Mouse (Mus musculus) gastrocnemius, adult 8-10 months (tissue): ENCODE measurements around the gene 5530401A14Rik. TPM values are rescaled to one million over a fixed set of nuclear protein-coding genes. Genes with fewer than 3 reads are reported as not detected.

Experiments
- DNase-seq, 2 experiments: peaks; one replicate each; pipeline ENCODE4 v3.0.0; 2022; ENCODE audit warnings: low spot score in 2 of 2
- total RNA-seq, 4 experiments: library from RNA; stranded (reverse); gene quantifications; 2 replicates each; pipeline ENCODE4 v1.2.4; 2022

The 5530401A14Rik gene
- total RNA-seq, result under 1 TPM in 3 of 4 experiments, not detected in 1; 0.12 to 0.13 (median 0.12) TPM

- no peak for DNase-seq
Measured at GRCm38 (mm10) chr11:81860250-81860972, at the start of gene 5530401A14Rik. TSS of gene 5530401A14Rik (plus strand) at chr11:81860673.

DNA sequence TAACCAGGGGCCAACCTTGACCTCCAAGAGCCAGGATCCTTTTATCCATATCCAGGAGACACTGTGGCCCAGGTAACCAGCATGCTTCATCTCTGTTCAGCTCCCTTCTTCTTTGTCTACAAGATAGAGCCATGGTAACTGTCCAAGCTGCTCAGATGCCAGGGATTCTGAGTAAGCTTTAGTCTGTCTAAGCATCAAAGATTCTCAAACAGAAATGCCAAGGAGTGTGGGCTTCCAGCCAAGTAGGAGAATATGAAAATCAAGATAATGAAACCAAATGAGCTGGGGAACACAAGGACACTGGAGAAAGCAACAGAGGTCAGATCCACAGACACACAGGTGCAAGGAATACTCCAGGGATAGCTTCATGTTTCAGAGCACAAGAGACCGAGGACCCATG is 45.7 kb upstream of the 5530401A14Rik start:
- no peak for DNase-seq

DNA sequence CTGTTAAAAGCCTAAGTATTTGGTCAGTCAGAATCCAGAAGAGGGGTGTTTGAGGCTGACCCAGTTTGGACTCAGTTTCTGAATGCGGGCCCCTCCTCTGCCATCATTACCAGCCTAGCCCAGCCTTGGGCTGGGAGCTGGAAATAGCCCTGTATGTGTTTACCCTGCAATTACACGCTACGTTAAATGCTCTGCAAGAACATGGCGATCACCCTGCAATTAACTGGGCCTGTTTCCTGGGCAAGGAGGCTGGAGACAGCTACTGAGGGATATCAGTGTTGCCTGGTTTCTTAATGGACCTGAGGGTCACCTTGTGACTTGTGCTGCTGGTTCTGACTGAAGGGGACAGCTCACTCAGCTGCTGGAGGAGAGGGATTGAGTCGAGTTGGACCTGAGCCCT is 43.9 kb upstream of the 5530401A14Rik start:
- no peak for DNase-seq

DNA sequence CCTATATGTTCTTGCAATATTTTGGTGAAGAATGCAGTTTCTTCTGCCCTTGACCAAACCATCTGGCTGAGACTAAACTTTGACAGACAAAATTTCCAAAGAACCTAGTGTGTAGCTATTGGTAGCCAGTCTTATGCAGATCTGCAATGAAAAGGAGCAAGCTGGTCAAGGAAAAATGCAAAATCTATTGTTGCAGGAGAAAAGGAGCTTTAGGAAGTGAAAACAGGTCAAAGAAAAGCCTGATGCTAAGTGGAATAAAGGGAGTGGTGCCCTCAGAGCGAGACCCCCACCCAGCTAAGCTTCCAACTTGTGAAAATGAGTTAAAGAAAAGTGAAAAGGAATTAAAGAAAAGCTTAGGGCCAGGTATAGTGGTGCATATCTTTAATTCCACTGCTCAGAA is 28.1 kb upstream of the 5530401A14Rik start:
- DNase-seq, result no peak

DNA sequence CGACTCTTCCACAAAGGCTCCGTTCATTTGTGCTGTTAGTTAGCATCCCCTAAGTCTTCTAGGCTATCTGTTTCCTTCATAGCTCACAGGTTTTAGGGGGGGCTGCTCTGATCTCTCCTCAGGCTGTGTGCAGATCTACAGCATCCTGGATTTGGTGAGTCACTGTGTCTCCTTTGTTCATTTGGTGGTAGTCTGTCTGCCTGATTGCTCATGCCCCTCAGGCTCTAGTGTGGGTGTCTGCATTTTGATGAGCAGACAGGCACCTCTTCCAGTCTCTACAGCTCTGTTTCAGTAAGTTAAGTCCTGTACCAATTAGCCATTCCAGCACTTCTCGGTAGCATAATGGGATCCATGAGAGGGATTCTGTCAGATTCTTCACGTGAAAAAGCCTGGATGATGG is 22.0 kb upstream of the 5530401A14Rik start:
- DNase-seq, result no peak

DNA sequence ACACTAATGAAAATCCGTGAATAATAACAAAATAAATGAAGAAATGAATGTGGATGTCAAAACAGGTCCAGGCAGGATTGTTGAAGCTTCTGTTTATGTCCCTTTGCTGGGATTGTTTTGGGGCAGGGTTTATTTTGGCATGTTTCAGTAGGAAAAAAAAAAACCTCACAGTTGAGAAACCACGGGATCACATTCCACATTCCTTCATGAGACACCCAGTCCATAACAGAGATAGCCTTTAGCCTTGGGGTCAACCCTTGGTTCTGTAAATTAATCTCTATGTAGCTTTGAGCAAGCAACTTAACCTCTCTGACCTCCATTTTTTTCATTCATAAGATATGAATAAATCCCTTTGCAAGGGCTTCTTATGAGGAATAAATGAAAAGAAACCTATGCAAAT is 19.5 kb upstream of the 5530401A14Rik start:
- DNase-seq, result no peak

DNA sequence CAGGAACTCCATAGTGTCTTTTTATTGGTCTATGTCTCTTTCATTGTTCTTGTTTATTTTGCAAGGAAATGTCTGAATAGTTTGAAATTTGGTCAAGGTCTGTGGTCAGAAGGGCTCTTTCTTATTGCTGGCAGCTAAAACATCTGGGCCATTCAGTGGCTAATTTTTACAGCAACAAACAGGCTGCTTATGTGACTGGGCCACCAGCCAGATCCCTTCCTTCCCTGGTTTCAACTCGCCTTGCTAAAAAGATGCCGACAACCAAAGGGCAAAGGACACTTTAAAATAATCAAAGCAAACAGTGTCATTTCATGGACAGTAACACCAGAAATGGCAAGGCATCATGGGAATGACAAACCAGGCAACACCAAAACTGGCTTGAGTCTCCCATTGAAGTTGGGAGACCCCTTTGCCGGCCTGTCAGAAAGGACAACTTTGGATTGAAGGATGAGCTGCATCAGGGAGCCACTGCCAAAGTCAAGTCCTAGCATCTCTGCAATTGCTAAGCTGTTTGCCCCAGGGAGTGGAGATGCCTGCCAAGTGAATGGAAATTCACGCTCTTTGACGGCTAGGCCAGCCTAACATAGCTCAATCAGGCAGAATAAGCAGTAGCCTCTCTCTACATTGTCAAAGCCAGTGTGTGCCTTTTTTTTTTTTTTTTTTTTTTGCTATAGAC is 15.3 kb upstream of the 5530401A14Rik start:
- DNase-seq, result no peak

GRCm38 (mm10) chr11:81845686-81846036 is 14.8 kb upstream of the 5530401A14Rik start:
- DNase-seq, result no peak

- no peak for DNase-seq
Measured at GRCm38 (mm10) chr11:81847773-81848490, 12.5 kb upstream of the 5530401A14Rik start.

DNA sequence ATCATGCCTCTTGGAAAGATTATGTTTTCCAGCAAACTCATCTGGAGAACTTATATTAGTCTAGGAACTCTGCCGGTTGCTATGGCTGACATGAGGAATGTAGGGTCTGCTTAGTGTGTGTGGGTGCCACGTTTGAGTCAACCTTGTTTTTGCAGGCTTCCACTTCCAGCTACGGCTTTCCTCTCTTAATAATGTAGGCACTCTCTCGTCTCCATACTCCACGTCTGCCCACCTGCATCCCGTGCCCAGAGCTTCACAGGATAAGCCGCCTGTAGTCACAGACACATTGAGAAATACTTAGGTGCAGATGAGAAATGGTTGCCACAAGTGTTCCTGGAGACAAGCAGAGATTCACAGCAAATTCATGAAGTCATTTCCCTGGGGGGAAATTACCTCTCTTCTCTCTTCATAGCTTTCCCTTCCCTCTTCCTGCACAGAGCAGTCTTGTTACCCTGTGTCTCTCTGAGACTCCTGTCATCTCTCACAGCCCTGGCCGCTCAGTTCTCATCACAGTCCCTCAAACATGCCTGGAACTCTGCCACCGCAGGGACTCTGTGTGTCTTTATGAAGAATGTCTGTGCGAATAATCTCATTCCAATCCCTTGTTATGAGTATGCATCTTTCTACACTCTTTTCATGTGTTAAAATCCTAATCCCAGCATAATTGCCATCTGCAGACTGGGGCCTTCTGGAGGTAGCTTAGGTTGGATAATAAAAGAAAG is 5.3 kb downstream of the 5530401A14Rik start:
- no peak for DNase-seq

DNA sequence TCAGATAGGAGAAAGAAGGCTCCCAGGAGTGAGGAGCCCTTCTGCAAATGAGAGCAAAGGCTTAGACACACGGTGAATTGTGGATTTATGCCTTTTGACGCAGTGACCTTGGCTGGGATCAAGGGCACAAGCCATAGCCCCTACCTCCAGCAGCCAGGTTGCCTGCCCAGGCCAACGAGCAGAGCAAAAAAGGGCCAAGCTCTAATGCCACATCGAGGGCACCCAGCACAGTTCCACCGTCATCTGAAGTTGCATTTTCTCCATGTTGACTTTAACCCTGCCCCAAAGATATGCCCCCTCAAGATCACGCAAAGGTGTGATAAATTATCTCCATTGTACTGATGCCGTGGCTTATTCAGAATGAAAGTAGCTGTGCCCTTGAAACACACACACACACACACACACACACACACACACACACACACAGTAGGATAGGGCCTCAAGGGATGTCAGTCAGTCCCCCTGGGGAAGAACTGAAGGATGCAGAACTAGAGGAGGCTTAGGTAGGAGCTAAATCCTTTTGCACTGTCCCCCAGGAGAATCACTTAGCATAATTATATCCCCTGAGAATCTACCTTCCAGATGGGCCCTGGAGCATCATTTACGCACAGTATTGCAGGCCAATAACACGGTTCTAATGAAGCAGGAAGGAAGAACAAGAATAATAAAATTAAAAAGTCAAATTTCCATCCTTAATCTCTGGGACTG is 11.2 kb downstream of the 5530401A14Rik start:
- no peak for DNase-seq

DNA sequence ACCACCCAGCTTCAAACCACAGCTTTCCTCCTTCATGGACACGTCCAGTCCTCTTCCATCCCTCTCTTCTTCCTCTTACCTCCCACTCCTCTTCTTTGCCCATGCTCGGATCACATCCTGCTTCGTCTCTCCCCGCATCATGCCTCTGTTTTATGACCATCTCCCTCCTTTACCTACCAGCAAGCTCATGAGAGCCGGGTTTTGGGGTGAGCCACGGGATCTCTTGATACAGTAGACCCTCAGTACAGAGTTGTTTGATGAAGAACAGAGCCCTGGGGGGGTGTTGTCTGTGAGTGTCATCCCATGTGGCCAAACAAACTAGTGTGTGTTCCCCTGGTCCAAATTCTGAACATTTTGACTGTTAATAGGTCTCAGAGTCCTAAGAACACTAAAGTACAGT is 36.0 kb downstream of the 5530401A14Rik start:
- DNase-seq, result no peak

DNA sequence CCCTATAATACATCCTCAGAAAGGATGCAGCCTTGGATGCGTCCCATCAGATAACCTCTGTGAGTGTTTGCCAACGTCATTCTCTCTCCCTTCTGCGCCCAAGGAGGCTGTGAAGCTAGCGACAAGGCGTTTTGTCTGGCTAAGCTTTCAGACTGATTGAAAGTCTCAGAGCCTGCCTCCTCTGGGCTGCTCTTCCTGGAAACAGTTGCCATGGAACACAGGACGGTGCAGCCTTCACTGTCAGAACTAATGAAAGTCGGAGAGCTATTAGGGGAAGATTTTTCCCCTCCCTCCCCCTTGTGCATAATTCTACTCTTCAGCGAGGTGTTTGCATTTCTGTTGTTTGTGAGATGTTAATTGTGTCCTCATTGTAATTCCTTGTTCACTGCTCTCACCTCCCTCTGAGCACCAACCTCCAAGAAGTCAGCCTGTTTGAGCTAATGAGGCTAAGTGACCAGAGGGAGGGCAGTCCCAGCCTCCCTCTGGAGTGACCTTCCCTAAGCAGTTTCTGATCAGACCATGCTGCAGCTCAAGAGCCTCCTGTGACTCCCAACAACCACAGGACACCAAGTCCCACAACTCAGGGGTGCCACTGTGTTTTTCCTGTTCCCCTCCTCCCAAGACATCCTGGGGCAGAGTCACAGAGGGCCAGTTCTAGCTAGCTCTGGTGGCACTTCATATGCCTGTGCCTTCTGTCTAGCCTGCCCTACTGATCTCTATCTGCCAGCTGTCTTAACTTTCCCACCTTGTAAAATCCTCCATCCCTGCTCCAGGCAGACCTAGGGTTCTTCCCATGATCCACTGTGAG is 37.3 kb downstream of the 5530401A14Rik start:
- no peak for DNase-seq

GRCm38 (mm10) chr11:81902318-81902717 is 41.8 kb downstream of the 5530401A14Rik start:
- DNase-seq, result no peak

DNA sequence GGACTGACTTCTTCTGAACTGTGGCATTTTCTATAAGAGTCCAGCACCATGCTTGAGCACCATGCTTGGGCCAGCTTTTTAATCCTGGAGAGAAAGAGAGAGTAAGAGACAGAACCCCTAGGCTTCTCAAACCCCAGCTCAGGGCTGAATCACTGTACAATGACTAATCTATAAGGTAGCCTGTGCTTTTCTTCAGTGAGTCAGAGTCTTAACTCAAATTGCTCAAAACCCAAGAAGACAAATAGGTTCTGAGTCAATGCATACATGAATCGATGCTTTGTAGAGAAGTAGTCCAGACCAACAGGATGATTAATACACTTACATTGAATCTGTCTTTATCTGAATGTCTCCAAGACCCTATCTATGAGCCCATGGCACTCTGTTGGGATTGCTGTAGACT is 48.3 kb downstream of the 5530401A14Rik start:
- no peak for DNase-seq

GRCm38 (mm10) chr11:81909397-81909894 is 49.0 kb downstream of the 5530401A14Rik start:
- no peak for DNase-seq

GRCm38 (mm10) chr11:81913071-81913470 is 52.6 kb downstream of the 5530401A14Rik start:
- DNase-seq, result no peak

GRCm38 (mm10) chr11:81915501-81915900 is 55.0 kb downstream of the 5530401A14Rik start:
- DNase-seq, result no peak

DNA sequence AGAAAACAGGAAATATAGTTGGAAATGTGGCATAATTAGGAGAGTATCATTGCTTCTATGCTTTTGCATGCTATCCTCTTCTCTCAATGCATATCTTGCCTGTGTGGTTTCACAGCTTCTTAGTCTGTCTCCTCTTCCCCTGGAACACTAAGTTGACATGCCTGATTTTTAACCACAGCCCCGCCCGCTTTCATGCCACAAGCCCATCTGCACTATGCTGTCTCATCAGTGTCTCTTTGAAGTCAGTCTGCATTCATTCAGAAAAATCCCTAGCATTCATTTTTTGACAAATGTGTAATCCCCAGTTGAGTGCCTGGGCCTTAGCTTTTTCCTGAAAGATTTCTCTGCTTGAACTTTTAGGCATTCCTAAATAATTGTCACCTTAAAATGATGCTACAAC is 62.6 kb downstream of the 5530401A14Rik start:
- DNase-seq, result no peak

DNA sequence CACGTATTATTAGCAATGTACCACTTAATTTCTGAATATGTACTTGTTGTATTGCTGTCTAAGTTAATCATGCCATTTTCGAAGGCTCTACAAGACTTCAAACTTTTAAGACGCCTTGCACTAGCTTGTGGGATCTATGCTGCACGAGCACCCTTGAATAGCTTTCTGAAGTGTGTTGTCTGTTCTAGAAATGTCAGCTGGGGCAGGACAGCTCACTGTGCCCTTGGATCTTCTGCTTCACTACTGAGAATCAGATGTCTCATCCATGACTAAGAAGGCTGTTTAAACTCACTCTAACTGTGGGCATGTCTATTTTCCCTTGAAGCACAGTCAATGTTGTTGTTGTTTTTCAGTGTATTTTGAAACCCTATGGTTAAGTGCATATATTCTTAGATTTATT is 63.2 kb downstream of the 5530401A14Rik start:
- DNase-seq, result no peak
